Mouse (Mus musculus): Measurements from ENCODE around the gene Cdh20. TPM values are rescaled to one million over a fixed set of nuclear protein-coding genes. Genes with fewer than 3 reads are reported as not detected.

The Cdh20 gene
- polyA plus RNA-seq, 2 experiments: 0.01 TPM; not detected in 1

DNA sequence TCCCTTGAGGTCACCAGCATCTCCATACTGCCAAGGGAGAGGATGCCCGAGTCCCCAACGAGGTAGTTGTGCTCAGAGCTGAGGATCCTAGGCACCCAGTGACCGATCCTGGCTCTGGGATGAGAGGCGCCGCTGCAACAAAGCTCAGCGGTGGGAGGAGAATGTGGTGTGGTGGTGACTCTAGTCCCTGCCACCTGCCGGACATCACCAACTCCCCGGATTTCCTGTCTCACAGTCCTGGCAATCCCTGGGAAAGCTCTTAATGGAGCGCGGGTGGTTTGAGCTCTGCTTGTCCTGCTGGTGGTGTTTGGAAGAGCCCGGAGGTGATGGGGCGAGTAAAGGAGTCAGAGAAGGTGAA, 900 bp downstream of the Cdh20 start:
- Histone ChIP-seq H3K36me3 (replicated peaks; ENCODE audit: control insufficient read depth, insufficient read depth, low read depth) (no peaks in the 10 kb centered on the region), H3K9ac (replicated peaks) (no peak overlapping the region), H3K27me3 (ENCODE audit: control insufficient read depth, insufficient read depth, low read length) (peaks cover 8% of the 10 kb centered on the region), H3K4me2 (ENCODE audit: low read depth) (peak overlapping the region; percentile 22; the same call in 1 of the 2 replicates), H3K4me3 (ENCODE audit: insufficient read depth in 1 of 2, low read depth in 2 of 2, low read length in 2 of 2) (no peak overlapping the region), H3K4me1 (replicated peaks; ENCODE audit: control insufficient read depth in 2 of 2, insufficient read depth in 2 of 2, low read length in 1 of 2) (no peaks in the 10 kb centered on the region), H3K27ac (no peak overlapping the region), H3K9me3 (ENCODE audit: control insufficient read depth, low read length) (no peaks in the 10 kb centered on the region)
- TF ChIP-seq EP300 (IDR thresholded peaks at IDR 0.05; ENCODE audit: low read depth) (no peak), CTCF (IDR thresholded peaks at IDR 0.05; ENCODE audit: low read depth) (no peak)
- ATAC-seq (ENCODE audit: insufficient read depth) (no peak), DNase-seq (ENCODE audit: low read depth in 3 of 3, low spot score in 3 of 3) (no peak)
- WGBS (ENCODE audit: insufficient replicate concordance): under 1% methylated on average over 12 of the region's 12 CpGs

DNA sequence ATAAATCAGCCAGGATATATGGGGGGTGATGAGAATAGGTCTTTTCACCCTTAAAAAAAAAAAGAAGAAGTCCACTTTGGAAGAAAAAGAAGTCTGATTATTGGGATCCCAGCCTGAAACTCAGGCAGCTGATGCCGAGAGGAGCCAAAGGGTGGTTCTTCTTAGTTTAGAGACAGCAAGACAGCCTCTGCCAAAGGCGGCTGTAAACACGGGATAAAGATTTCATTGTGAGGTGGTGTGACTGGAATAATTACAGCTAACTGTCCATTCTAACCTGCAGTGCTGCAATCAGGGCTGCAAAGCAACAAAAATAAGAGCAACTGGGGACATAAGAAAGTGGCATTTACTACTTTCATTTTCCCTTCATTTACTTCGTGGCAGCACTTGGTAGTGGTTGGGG, 3.6 kb downstream of the Cdh20 start:
- Histone ChIP-seq H3K36me3 (replicated peaks; ENCODE audit: control insufficient read depth, insufficient read depth, low read depth) (no peaks in the 10 kb centered on the region), H3K4me2 (ENCODE audit: low read depth) (no peak overlapping the region), H3K9ac (replicated peaks) (no peak overlapping the region), H3K27ac (no peak overlapping the region), H3K9me3 (ENCODE audit: control insufficient read depth, low read length) (no peaks in the 10 kb centered on the region), H3K4me1 (replicated peaks; ENCODE audit: control insufficient read depth in 2 of 2, insufficient read depth in 2 of 2, low read length in 1 of 2) (no peaks in the 10 kb centered on the region), H3K27me3 (ENCODE audit: control insufficient read depth, insufficient read depth, low read length) (peaks cover 8% of the 10 kb centered on the region), H3K4me3 (ENCODE audit: insufficient read depth in 1 of 2, low read depth in 2 of 2, low read length in 2 of 2) (no peak overlapping the region)
- ATAC-seq (ENCODE audit: insufficient read depth) (no peak), DNase-seq (ENCODE audit: low read depth in 3 of 3, low spot score in 3 of 3) (no peak)
- TF ChIP-seq CTCF (IDR thresholded peaks at IDR 0.05; ENCODE audit: low read depth): no peak
- no peak for TF ChIP-seq EP300 (IDR thresholded peaks at IDR 0.05; ENCODE audit: low read depth)
- WGBS (ENCODE audit: insufficient replicate concordance): 44% methylated on average over 4 of the region's 4 CpGs

DNA sequence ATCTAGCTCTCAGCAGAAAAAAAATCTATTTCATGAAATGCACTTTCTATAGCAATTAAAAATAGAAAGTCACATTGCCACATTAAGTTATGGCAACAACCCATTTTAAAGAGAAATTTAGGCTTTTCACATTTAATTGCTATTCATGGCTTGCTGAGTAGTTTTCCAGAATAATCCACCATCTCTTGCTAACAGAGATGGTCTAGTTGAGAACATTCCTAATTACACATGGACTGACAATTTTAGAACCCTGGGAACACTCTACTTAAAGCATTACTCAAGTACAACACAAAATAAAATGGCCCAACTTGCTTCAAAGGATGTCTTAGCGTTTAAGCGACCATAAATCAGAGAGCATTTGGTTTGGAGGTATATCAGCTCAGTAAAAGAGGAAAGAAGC, 4.9 kb downstream of the Cdh20 start:
- no peaks in the 10 kb centered on the region for H3K9me3 ChIP-seq (ENCODE audit: control insufficient read depth, low read length)
- TF ChIP-seq EP300 (IDR thresholded peaks at IDR 0.05; ENCODE audit: low read depth) (no peak), CTCF (IDR thresholded peaks at IDR 0.05; ENCODE audit: low read depth) (no peak)
- no peak for DNase-seq (ENCODE audit: low read depth in 3 of 3, low spot score in 3 of 3)
- no peaks in the 10 kb centered on the region for H3K36me3 ChIP-seq (replicated peaks; ENCODE audit: control insufficient read depth, insufficient read depth, low read depth)
- no peak overlapping the region for H3K4me3 ChIP-seq (ENCODE audit: insufficient read depth in 1 of 2, low read depth in 2 of 2, low read length in 2 of 2)
- H3K9ac ChIP-seq (replicated peaks): no peak overlapping the region
- ATAC-seq (ENCODE audit: insufficient read depth): no peak
- peaks cover 7% of the 10 kb centered on the region for H3K27me3 ChIP-seq (ENCODE audit: control insufficient read depth, insufficient read depth, low read length)
- 65% methylated on average over 2 of the region's 2 CpGs for WGBS (ENCODE audit: insufficient replicate concordance)
- H3K27ac ChIP-seq: no peak overlapping the region
- no peaks in the 10 kb centered on the region for H3K4me1 ChIP-seq (replicated peaks; ENCODE audit: control insufficient read depth in 2 of 2, insufficient read depth in 2 of 2, low read length in 1 of 2)
- H3K4me2 ChIP-seq (ENCODE audit: low read depth): no peak overlapping the region

DNA sequence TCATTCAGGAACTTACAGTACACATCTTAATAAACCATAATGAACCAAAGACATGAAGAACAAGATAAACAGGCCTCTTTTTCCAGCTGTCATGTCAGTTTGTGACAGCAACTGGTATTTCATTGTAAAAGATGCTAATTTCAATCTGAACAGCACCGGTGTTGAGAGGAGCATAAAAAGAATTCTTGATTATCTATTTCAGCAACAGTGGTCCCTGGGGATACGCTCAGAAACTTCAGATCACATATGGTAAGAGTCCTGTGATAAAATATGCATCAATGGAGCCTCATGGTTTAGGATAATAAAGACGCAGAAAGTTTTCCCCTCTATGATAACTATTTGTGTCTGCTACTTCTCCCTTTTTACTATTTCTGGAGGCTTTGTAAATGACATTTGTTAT, 25.2 kb downstream of the Cdh20 start:
- DNase-seq (ENCODE audit: low read depth in 3 of 3, low spot score in 3 of 3): no peak
- Histone ChIP-seq H3K9ac (replicated peaks) (no peak overlapping the region), H3K27me3 (ENCODE audit: control insufficient read depth, insufficient read depth, low read length) (no peaks in the 10 kb centered on the region), H3K4me3 (ENCODE audit: insufficient read depth in 1 of 2, low read depth in 2 of 2, low read length in 2 of 2) (no peak overlapping the region), H3K9me3 (ENCODE audit: control insufficient read depth, low read length) (no peaks in the 10 kb centered on the region), H3K27ac (no peak overlapping the region), H3K4me1 (replicated peaks; ENCODE audit: control insufficient read depth in 2 of 2, insufficient read depth in 2 of 2, low read length in 1 of 2) (no peaks in the 10 kb centered on the region), H3K4me2 (ENCODE audit: low read depth) (no peak overlapping the region), H3K36me3 (replicated peaks; ENCODE audit: control insufficient read depth, insufficient read depth, low read depth) (no peaks in the 10 kb centered on the region)
- WGBS (ENCODE audit: insufficient replicate concordance): 68% methylated on average over 3 of the region's 3 CpGs
- ATAC-seq (ENCODE audit: insufficient read depth): no peak
- no peak for TF ChIP-seq EP300 (IDR thresholded peaks at IDR 0.05; ENCODE audit: low read depth)
- no peak for TF ChIP-seq CTCF (IDR thresholded peaks at IDR 0.05; ENCODE audit: low read depth)

DNA sequence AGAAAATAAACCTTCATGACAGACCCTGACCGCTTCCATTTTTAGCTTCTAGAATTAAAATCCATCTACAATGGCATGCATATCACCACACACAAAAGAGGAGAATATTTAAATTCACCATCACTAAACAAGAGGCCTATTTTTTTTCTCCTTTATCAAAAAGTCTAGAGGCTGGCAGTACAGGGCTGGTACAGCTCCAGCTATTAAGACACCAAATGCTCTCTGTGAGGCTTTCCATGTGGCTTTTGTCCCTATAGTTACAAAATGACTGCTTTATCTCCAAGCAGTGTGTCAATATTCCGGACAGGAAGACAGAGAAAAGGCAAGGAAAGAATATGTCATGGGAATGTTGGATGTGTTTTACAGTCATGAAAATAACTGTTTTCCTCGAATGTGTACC, 27.8 kb downstream of the Cdh20 start:
- Histone ChIP-seq H3K4me1 (replicated peaks; ENCODE audit: control insufficient read depth in 2 of 2, insufficient read depth in 2 of 2, low read length in 1 of 2) (no peaks in the 10 kb centered on the region), H3K36me3 (replicated peaks; ENCODE audit: control insufficient read depth, insufficient read depth, low read depth) (no peaks in the 10 kb centered on the region), H3K4me3 (ENCODE audit: insufficient read depth in 1 of 2, low read depth in 2 of 2, low read length in 2 of 2) (no peak overlapping the region), H3K4me2 (ENCODE audit: low read depth) (no peak overlapping the region), H3K27ac (no peak overlapping the region), H3K9ac (replicated peaks) (no peak overlapping the region), H3K27me3 (ENCODE audit: control insufficient read depth, insufficient read depth, low read length) (no peaks in the 10 kb centered on the region), H3K9me3 (ENCODE audit: control insufficient read depth, low read length) (no peaks in the 10 kb centered on the region)
- ATAC-seq (ENCODE audit: insufficient read depth) (no peak), DNase-seq (ENCODE audit: low read depth in 3 of 3, low spot score in 3 of 3) (no peak)
- TF ChIP-seq CTCF (IDR thresholded peaks at IDR 0.05; ENCODE audit: low read depth): no peak
- TF ChIP-seq EP300 (IDR thresholded peaks at IDR 0.05; ENCODE audit: low read depth): no peak
- WGBS (ENCODE audit: insufficient replicate concordance): 44% methylated on average over 3 of the region's 3 CpGs

All from liver, embryonic 14.5 days (tissue).